ENCODE assay signal across 25 mouse cellular contexts in genomic region chr7:120900191-120900590, GRCm38 (mm10). TPM values are rescaled to one million over a fixed set of nuclear protein-coding genes. Genes with fewer than 3 reads are reported as not detected.
DNase-seq lines count a peak whose midpoint lies in the region; ATAC-seq and TF ChIP-seq lines count a peak whose summit lies in the region.
"Had no signal": no experiment of that assay in that cellular context is flagged by ENCODE, and none has a peak within 500 bp of the region (broad histone marks: within the 10 kb centered on the region; RNA-seq: fewer than 3 reads in every experiment).

No protein-coding gene starts in this region.

- H3K4me3 ChIP-seq in gastrocnemius, adult 2 months = no peak overlapping the region
- no peak overlapping the region for H3K4me3 ChIP-seq in liver, embryonic 12.5 days
- H3K4me3 ChIP-seq: embryonic facial prominence, embryonic 13.5 days; embryonic facial prominence, embryonic 15.5 days; erythroblast, embryonic 14.5 days; forebrain, embryonic 10.5 days; forebrain, embryonic 12.5 days had no signal

- ATAC-seq in liver, embryonic 12.5 days = no peak
- ATAC-seq: CD4-positive, CD25-positive, alpha-beta regulatory T cell, adult 4 months; forebrain, embryonic 14.5 days; forebrain, embryonic 16.5 days had no signal

- WGBS in liver, embryonic 12.5 days (ENCODE audit: insufficient replicate concordance) = 72% methylated on average over 4 of the region's 4 CpGs

- peak overlapping the region; percentile 31 for H3K27ac ChIP-seq in gastrocnemius, adult 2 months
- H3K27ac ChIP-seq in liver, embryonic 12.5 days = no peak overlapping the region
- H3K27ac ChIP-seq: embryonic facial prominence, embryonic 13.5 days; embryonic facial prominence, embryonic 15.5 days; forebrain, embryonic 10.5 days; forebrain, embryonic 12.5 days had no signal

- H3K9me3 ChIP-seq in liver, embryonic 12.5 days (replicated peaks) = no peaks in the 10 kb centered on the region
- H3K9me3 ChIP-seq: embryonic facial prominence, embryonic 13.5 days; embryonic facial prominence, embryonic 15.5 days; forebrain, embryonic 10.5 days; forebrain, embryonic 12.5 days had no signal

- no peak overlapping the region for H3K4me2 ChIP-seq in liver, embryonic 12.5 days
- H3K4me2 ChIP-seq: embryonic facial prominence, embryonic 13.5 days; embryonic facial prominence, embryonic 15.5 days; forebrain, embryonic 12.5 days had no signal

- intact Hi-C loops in gastrocnemius, adult 2 months (cut with DNase I) = no loop called here

- no peak for TF ChIP-seq CTCF in gastrocnemius, adult 2 months (IDR thresholded peaks at IDR 0.05)

- H3K36me3 ChIP-seq in liver, embryonic 12.5 days = peaks cover 97% of the 10 kb centered on the region

- H3K27me3 ChIP-seq in liver, embryonic 12.5 days (replicated peaks) = no peaks in the 10 kb centered on the region
- H3K27me3 ChIP-seq: CH12.LX; embryonic facial prominence, embryonic 13.5 days; embryonic facial prominence, embryonic 15.5 days; forebrain, embryonic 12.5 days had no signal

- no peak overlapping the region for H3K9ac ChIP-seq in liver, embryonic 12.5 days
- H3K9ac ChIP-seq: embryonic facial prominence, embryonic 13.5 days; embryonic facial prominence, embryonic 15.5 days; forebrain, embryonic 12.5 days had no signal

- H3K4me1 ChIP-seq in liver, embryonic 12.5 days = no peaks in the 10 kb centered on the region
- H3K4me1 ChIP-seq: embryonic facial prominence, embryonic 13.5 days; embryonic facial prominence, embryonic 15.5 days had no signal

- DNase-seq in gastrocnemius, adult 2 months = no peak
- DNase-seq in gastrocnemius, adult 8-10 months (ENCODE audit: low spot score in 2 of 2) = no peak
- peak; percentile 77 for DNase-seq in ES-CJ7 (ENCODE audit: low read depth, low spot score)
- peak; percentile 62 for DNase-seq in ZHBTc4 (ENCODE audit: low read depth, low spot score)
- DNase-seq: adrenal gland, adult 2 months; adrenal gland, postnatal 10 days; adrenal gland, postnatal 25 days; B cell, adult 2 months; cerebellum, adult 11 months; cerebellum, adult 18-20 months; cerebellum, adult 8-10 months; cerebellum, adult 9-11 months; cerebellum, postnatal 14 days; cerebellum, postnatal 36 days; embryo, embryonic 11 days had no signal

RNA-seq across cellular contexts. Expression of gene Polr3e, which starts 17.4 kb away (rescaled TPM):
- 10 to 100 TPM in 1 of 2 experiments, 1 to 10 TPM in 1; 8.8 to 11.0 TPM for total RNA-seq in gastrocnemius, adult 2 months (2021)
- total RNA-seq in gastrocnemius, adult 8-10 months (2022) = 10 to 100 TPM in 1 of 4 experiments, 1 to 10 TPM in 3; 7.7 to 11.2 (median 8.4) TPM
- polyA plus RNA-seq in liver, embryonic 12.5 days (2016; fragmentation: Nextera tagmentation; extraction: Ambion mirVana) = 27.4 and 27.9 TPM in 2 replicates

RNA-seq across cellular contexts. Expression of gene Eef2k, which starts 57.6 kb away (rescaled TPM):
- 10 to 100 TPM; 53.1 to 88.8 TPM for total RNA-seq in gastrocnemius, adult 2 months (2021)
- total RNA-seq in gastrocnemius, adult 8-10 months (2022) = 10 to 100 TPM; 60.0 to 79.0 (median 75.1) TPM
- polyA plus RNA-seq in liver, embryonic 12.5 days (2016; fragmentation: Nextera tagmentation; extraction: Ambion mirVana) = 44.3 and 45.0 TPM in 2 replicates

Comparison
In these comparisons a context has a peak if more than half of its experiments do, and no peak if none do; other contexts are left out.
1. DNase-seq: peak in ES-CJ7 (single experiment) and ZHBTc4 (single experiment); none in gastrocnemius, adult 2 months (single experiment) and gastrocnemius, adult 8-10 months (0 of 2).